Mouse (Mus musculus): ENCODE measurements around the gene Klf12. TPM values are rescaled to one million over a fixed set of nuclear protein-coding genes. Genes with fewer than 3 reads are reported as not detected.

Gene Klf12
- total and polyA plus RNA-seq, 2 experiments from 2014 or later = 21.1 to 43.2 TPM

GRCm38 (mm10) chr14:100097208-100098189 lies 187.0 kb downstream of the Klf12 start:
- Histone ChIP-seq H3K27ac (no peak overlapping the region), H3K36me3 (ENCODE audit: insufficient read depth, low read length) (no peaks in the 10 kb centered on the region), H3K4me1 (ENCODE audit: insufficient read depth, low read length) (no peaks in the 10 kb centered on the region), H3K9me3 (ENCODE audit: low read length) (no peaks in the 10 kb centered on the region), H3K27me3 (ENCODE audit: insufficient read depth, low read length) (no peaks in the 10 kb centered on the region), H3K9ac (replicated peaks; ENCODE audit: low read length) (no peak overlapping the region), H3K4me3 (ENCODE audit: low read length) (no peak overlapping the region), H3K4me2 (ENCODE audit: low read depth, low read length) (no peak overlapping the region)
- ATAC-seq (no peak), DNase-seq (ENCODE audit: low spot score) (no peak)
- WGBS = 67% methylated on average over 10 of the region's 10 CpGs
- no peak for TF ChIP-seq CTCF (IDR thresholded peaks at IDR 0.05; ENCODE audit: low read depth)

- WGBS = 88% methylated on average over 3 of the region's 3 CpGs
- no peak for ATAC-seq
- TF ChIP-seq CTCF (IDR thresholded peaks at IDR 0.05; ENCODE audit: low read depth) = no peak
- no peak overlapping the region for H3K4me3 ChIP-seq (ENCODE audit: low read length)
- H3K27ac ChIP-seq = no peak overlapping the region
- no peak for DNase-seq (ENCODE audit: low spot score)
- H3K27me3 ChIP-seq (ENCODE audit: insufficient read depth, low read length) = no peaks in the 10 kb centered on the region
- H3K9me3 ChIP-seq (ENCODE audit: low read length) = no peaks in the 10 kb centered on the region
- H3K4me2 ChIP-seq (ENCODE audit: low read depth, low read length) = no peak overlapping the region
- no peaks in the 10 kb centered on the region for H3K36me3 ChIP-seq (ENCODE audit: insufficient read depth, low read length)
- no peaks in the 10 kb centered on the region for H3K4me1 ChIP-seq (ENCODE audit: insufficient read depth, low read length)
- no peak overlapping the region for H3K9ac ChIP-seq (replicated peaks; ENCODE audit: low read length)
These were observed 188.7 kb downstream of the Klf12 start for GRCm38 (mm10) chr14:100095730-100096129.

GRCm38 (mm10) chr14:100090517-100090916 lies 194.0 kb downstream of the Klf12 start:
- Histone ChIP-seq H3K36me3 (ENCODE audit: insufficient read depth, low read length) (no peaks in the 10 kb centered on the region), H3K27ac (no peak overlapping the region), H3K4me1 (ENCODE audit: insufficient read depth, low read length) (no peaks in the 10 kb centered on the region), H3K9ac (replicated peaks; ENCODE audit: low read length) (no peak overlapping the region), H3K4me2 (ENCODE audit: low read depth, low read length) (no peak overlapping the region), H3K27me3 (ENCODE audit: insufficient read depth, low read length) (no peaks in the 10 kb centered on the region), H3K4me3 (ENCODE audit: low read length) (no peak overlapping the region), H3K9me3 (ENCODE audit: low read length) (no peaks in the 10 kb centered on the region)
- 100% methylated on average over 1 of the region's 1 CpGs for WGBS
- TF ChIP-seq CTCF (IDR thresholded peaks at IDR 0.05; ENCODE audit: low read depth) = peak; percentile 18; the same call in 1 of the 2 replicates
- DNase-seq (ENCODE audit: low spot score) (no peak), ATAC-seq (no peak)

DNA sequence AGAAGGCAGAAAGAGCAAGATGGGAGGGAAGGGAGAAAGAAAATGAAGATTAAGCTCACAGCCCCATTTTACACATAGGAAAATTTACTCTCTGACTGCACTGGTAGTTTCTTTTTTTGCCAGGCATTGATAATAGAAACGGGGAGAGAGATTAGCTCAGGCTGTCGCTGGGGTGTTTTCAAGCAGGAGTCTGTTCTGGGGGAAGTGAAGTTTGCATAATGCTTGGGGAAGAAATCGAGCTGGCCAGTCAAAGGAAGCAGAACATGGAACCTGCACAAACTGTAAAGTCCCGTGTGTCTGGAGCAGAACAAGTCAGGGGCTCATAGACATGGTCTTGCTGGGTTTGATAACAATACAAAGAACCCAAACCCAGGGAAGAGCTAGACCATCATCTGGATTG lies 204.9 kb downstream of the Klf12 start:
- DNase-seq (ENCODE audit: low spot score) (no peak), ATAC-seq (no peak)
- Histone ChIP-seq H3K27me3 (ENCODE audit: insufficient read depth, low read length) (no peaks in the 10 kb centered on the region), H3K4me2 (ENCODE audit: low read depth, low read length) (no peak overlapping the region), H3K9me3 (ENCODE audit: low read length) (no peaks in the 10 kb centered on the region), H3K4me1 (ENCODE audit: insufficient read depth, low read length) (no peaks in the 10 kb centered on the region), H3K4me3 (ENCODE audit: low read length) (no peak overlapping the region), H3K9ac (replicated peaks; ENCODE audit: low read length) (no peak overlapping the region), H3K27ac (no peak overlapping the region), H3K36me3 (ENCODE audit: insufficient read depth, low read length) (no peaks in the 10 kb centered on the region)
- 79% methylated on average over 4 of the region's 4 CpGs for WGBS
- no peak for TF ChIP-seq CTCF (IDR thresholded peaks at IDR 0.05; ENCODE audit: low read depth)

DNA sequence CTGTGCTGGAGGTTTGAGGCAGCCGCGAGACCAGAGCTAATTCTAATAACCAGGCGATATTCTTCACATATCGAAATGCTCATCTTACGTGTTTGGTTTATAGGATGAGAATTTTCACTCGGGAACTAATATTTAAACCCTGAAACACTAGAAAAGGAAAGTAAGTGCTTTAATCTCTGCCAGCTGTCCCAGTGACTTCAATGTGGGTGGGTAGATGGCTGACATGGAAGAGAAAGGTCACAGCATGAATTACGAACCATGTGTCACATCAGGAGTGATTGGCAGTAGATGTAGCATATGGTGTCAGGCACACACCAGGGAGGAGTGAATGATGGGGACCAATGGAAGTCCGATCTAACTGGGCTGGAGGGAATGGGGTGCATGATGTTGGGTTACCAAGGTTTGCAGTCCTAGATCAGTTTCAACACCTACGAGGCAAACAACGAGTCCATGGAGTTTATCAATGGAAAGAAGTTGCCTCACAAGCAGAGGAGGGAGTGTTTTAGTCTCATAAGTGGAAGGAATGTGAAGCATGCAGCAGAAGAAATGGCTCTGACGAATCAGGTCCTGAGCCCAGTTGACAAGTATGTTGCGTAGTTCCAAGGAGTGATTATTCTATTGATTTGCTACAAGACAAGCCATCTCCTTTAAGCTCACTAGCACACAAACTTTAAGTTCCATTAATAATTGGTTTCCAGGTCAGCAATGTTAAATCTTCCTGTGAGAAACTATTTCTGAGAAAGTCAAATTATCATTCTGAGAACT lies 211.9 kb downstream of the Klf12 start:
- no peak for ATAC-seq
- Histone ChIP-seq H3K4me1 (ENCODE audit: insufficient read depth, low read length) (no peaks in the 10 kb centered on the region), H3K27me3 (ENCODE audit: insufficient read depth, low read length) (no peaks in the 10 kb centered on the region), H3K27ac (no peak overlapping the region), H3K36me3 (ENCODE audit: insufficient read depth, low read length) (no peaks in the 10 kb centered on the region), H3K9ac (replicated peaks; ENCODE audit: low read length) (no peak overlapping the region), H3K4me3 (ENCODE audit: low read length) (no peak overlapping the region), H3K9me3 (ENCODE audit: low read length) (0 out of 2 replicates have a peak, but pooled peaks cover 3% of the 10 kb centered on the region), H3K4me2 (ENCODE audit: low read depth, low read length) (no peak overlapping the region)
- TF ChIP-seq CTCF (IDR thresholded peaks at IDR 0.05; ENCODE audit: low read depth) = no peak
- 81% methylated on average over 12 of the region's 12 CpGs for WGBS
- no peak for DNase-seq (ENCODE audit: low spot score)

GRCm38 (mm10) chr14:100069543-100070090 lies 214.9 kb downstream of the Klf12 start:
- H3K9me3 ChIP-seq (ENCODE audit: low read length) = 0 out of 2 replicates have a peak, but pooled peaks cover 3% of the 10 kb centered on the region
- DNase-seq (ENCODE audit: low spot score) (no peak), ATAC-seq (no peak)
- H3K4me1 ChIP-seq (ENCODE audit: insufficient read depth, low read length) = no peaks in the 10 kb centered on the region
- H3K4me2 ChIP-seq (ENCODE audit: low read depth, low read length) = no peak overlapping the region
- H3K4me3 ChIP-seq (ENCODE audit: low read length) = no peak overlapping the region
- 58% methylated on average over 2 of the region's 2 CpGs for WGBS
- H3K27me3 ChIP-seq (ENCODE audit: insufficient read depth, low read length) = no peaks in the 10 kb centered on the region
- TF ChIP-seq CTCF (IDR thresholded peaks at IDR 0.05; ENCODE audit: low read depth) = no peak
- no peaks in the 10 kb centered on the region for H3K36me3 ChIP-seq (ENCODE audit: insufficient read depth, low read length)
- H3K9ac ChIP-seq (replicated peaks; ENCODE audit: low read length) = no peak overlapping the region
- H3K27ac ChIP-seq = no peak overlapping the region

All from hindbrain, postnatal 0 days (tissue).